Mouse (Mus musculus) neural tube, embryonic 12.5 days (tissue): ENCODE data around the gene Trafd1. TPM values are rescaled to one million over a fixed set of nuclear protein-coding genes. Genes with fewer than 3 reads are reported as not detected.

Experiments
- polyA plus RNA-seq: library from polyadenylated mRNA; unstranded; fragments of >200 nt; fragmentation: Nextera tagmentation; extraction: Ambion mirVana; gene quantifications from 2 replicates; pipeline ENCODE4 v1.2.1, GENCODE M21; 2016

Trafd1 gene
- polyA plus RNA-seq, 1 experiment from 2014 or later: 116 TPM

Other genes with a start within 250 kb of the Trafd1 start
- gene Ptpn11, start 194.2 kb downstream of the Trafd1 start, polyA plus RNA-seq: 20.0 and 25.1 TPM in 2 replicates
- 452 and 465 TPM in 2 replicates for gene Rpl6, start 181.2 kb downstream of the Trafd1 start, polyA plus RNA-seq
- gene Hectd4, start 165.4 kb downstream of the Trafd1 start, polyA plus RNA-seq: 15.4 and 16.5 TPM in 2 replicates
- gene Naa25, start 12.3 kb upstream of the Trafd1 start, polyA plus RNA-seq: 49.9 TPM in 2 replicates
- gene Tmem116, start 66.3 kb upstream of the Trafd1 start, polyA plus RNA-seq: 1.7 and 1.8 TPM in 2 replicates
- 132 and 136 TPM in 2 replicates for gene Erp29, start 66.9 kb upstream of the Trafd1 start, polyA plus RNA-seq
- 0.15 TPM in 1 of 2 replicates, not detected in the other for gene Adam1b, start 117.8 kb upstream of the Trafd1 start, polyA plus RNA-seq
- gene Adam1a, start 159.8 kb upstream of the Trafd1 start, polyA plus RNA-seq: 2.9 and 3.0 TPM in 2 replicates
- gene Gm42878, start 159.8 kb upstream of the Trafd1 start, polyA plus RNA-seq: not detected in 2 replicates
- gene Mapkapk5, start 160.3 kb upstream of the Trafd1 start, polyA plus RNA-seq: 64.0 and 69.6 TPM in 2 replicates
- 122 and 130 TPM in 2 replicates for gene Aldh2, start 208.2 kb upstream of the Trafd1 start, polyA plus RNA-seq
- gene Acad12, start 233.3 kb upstream of the Trafd1 start, polyA plus RNA-seq: 1.2 and 1.5 TPM in 2 replicates